Mouse (Mus musculus) ES-Bruce4 (cell line): ENCODE data around the gene Mus81. TPM values are rescaled to one million over a fixed set of nuclear protein-coding genes. Genes with fewer than 3 reads are reported as not detected.

Experiments
- H3K27ac ChIP-seq: 2 replicates; pipeline ENCODE4 v1.5.1; 2012; ENCODE audit warnings: low read length, inconsistent platforms; ENCODE audit not compliant: insufficient read depth
- H3K27me3 ChIP-seq: 2 replicates; pipeline ENCODE4 v1.6.1; 2012; ENCODE audit warnings: mild to moderate bottlenecking, low read length, inconsistent platforms; ENCODE audit not compliant: control insufficient read depth, poor library complexity, insufficient read depth, severe bottlenecking
- H3K36me3 ChIP-seq: 2 replicates; pipeline ENCODE4 v1.6.1; 2012; ENCODE audit warnings: inconsistent platforms, mild to moderate bottlenecking, low read length, moderate library complexity; ENCODE audit not compliant: control insufficient read depth, poor library complexity, insufficient read depth, severe bottlenecking
- H3K4me1 ChIP-seq: one replicate; pipeline ENCODE4 v1.8.1; 2011; ENCODE audit warnings: low read length; ENCODE audit not compliant: control insufficient read depth, insufficient read depth
- H3K4me3 ChIP-seq: 2 replicates; pipeline ENCODE4 v1.5.1; 2011; ENCODE audit warnings: low read depth, mild to moderate bottlenecking, low read length
- H3K9ac ChIP-seq: 2 replicates; pipeline ENCODE4 v1.6.1; 2012; ENCODE audit warnings: low read depth, mild to moderate bottlenecking, inconsistent platforms; ENCODE audit not compliant: poor library complexity, severe bottlenecking
- H3K9me3 ChIP-seq: replicated peaks from 2 replicates; pipeline ENCODE4 v1.6.1; 2012; ENCODE audit warnings: mild to moderate bottlenecking, low read length, inconsistent platforms; ENCODE audit not compliant: control insufficient read depth, poor library complexity, insufficient read depth, severe bottlenecking
- CTCF ChIP-seq: IDR thresholded peaks from one replicate; pipeline ENCODE4 v1.8.1; 2011; ENCODE audit warnings: low read depth, low read length
- EP300 ChIP-seq: IDR thresholded peaks from 2 replicates; pipeline ENCODE4 v1.6.1; 2011; ENCODE audit warnings: low read depth, low read length; ENCODE audit not compliant: insufficient read depth
- POLR2A ChIP-seq: IDR thresholded peaks from one replicate; pipeline ENCODE4 v1.8.1; 2011; ENCODE audit warnings: low read length; ENCODE audit not compliant: insufficient read depth
- polyA plus RNA-seq: library from polyadenylated mRNA; stranded (reverse); fragments of >200 nt; gene quantifications from 2 replicates; pipeline ENCODE4 v1.2.4, GENCODE M21; 2011; ENCODE audit warnings: low read depth; ENCODE audit not compliant: missing spikeins, insufficient read depth, insufficient read length

Gene Mus81
- polyA plus RNA-seq, 1 experiment, result 14.4 TPM

GRCm38 (mm10) chr19:5518721-5519120 is 30.5 kb upstream of the Mus81 start:
- H3K27ac ChIP-seq, result no peak overlapping the region
- H3K27me3 ChIP-seq, result no peaks in the 10 kb centered on the region
- no peaks in the 10 kb centered on the region for H3K4me1 ChIP-seq
- H3K9ac ChIP-seq, result no peak overlapping the region
- no peaks in the 10 kb centered on the region for H3K9me3 ChIP-seq
- TF ChIP-seq POLR2A (no peak), EP300 (no peak), CTCF (no peak)
- H3K4me3 ChIP-seq, result no peak overlapping the region
- no peaks in the 10 kb centered on the region for H3K36me3 ChIP-seq

DNA sequence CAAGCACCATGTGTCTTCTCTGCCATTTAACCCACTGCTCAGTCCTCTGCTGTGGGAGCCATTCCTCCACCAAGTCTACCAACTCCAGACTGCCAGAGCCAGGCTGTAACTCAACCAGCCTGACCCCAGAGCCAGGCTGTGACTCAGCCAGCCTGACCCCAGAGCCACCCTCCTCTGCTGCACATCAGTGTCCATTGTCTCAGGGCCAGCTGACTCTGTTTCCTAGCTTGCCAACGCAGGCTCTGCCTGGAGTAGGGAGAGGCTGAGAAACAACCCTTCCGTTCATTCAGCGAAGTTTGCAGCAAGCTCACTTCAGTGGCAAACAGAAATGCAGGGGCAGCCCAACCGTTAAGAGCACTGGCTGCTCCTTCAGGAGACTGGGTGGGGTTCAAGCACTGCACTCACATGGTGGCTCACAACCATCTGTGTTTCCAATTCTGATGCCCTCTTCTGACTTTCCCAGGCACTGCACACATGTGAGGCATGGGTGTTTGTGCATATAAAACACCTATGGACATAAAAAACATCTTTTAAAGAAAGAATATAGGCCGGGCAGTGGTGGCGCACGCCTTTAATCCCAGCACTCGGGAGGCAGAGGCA is 28.8 kb upstream of the Mus81 start:
- TF ChIP-seq POLR2A (no peak), EP300 (no peak), CTCF (no peak)
- no peaks in the 10 kb centered on the region for H3K36me3 ChIP-seq
- no peak overlapping the region for H3K4me3 ChIP-seq
- H3K4me1 ChIP-seq, result no peaks in the 10 kb centered on the region
- no peaks in the 10 kb centered on the region for H3K9me3 ChIP-seq
- H3K9ac ChIP-seq, result no peak overlapping the region
- H3K27ac ChIP-seq, result 0 out of 2 replicates have a peak overlapping the region, but pooled peaks have one; percentile 3
- no peaks in the 10 kb centered on the region for H3K27me3 ChIP-seq

DNA sequence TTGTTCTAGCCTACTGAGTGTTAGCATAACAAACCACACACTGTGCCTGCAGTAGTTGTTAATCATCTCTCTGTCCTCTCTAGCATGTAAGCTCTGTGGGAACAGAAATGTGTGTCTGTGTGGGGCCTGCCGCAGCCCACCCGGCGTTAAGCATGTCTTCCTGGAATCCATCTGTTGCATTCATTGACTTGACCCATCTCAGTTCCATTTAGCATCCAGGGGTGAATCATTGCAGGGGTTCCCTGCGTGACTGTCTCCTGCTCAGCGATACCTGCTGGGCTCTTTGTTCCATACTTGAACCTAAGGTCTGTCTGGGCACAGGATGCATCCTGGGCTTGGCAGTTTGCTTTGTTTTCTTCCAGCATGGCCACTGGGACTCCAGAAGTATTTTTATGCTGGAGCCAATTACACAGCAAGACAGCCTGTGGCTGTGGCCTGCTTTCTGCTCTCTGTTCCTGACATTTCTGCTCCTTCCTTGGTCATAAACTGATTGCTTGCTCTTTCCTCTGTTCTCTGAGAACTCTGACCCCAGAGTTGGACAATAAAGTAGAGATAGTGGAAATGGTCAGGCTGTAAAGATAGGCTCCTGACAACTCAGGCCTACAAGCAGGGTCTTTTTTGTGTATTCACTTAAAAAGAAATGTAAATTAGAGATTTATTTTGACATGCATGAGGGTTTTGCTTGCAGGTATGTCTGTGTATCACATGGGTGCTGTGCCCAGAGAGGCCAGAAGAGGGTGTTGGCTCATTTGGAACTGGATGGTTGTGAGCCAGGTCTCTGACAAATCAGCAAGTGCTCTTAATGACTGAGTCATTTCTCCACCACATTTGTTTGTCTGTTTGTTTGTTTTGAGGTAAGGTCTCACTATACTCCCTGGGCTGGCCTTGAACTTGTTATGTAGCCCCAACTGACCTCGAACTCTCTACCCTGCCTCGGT is 27.9 kb upstream of the Mus81 start:
- H3K27ac ChIP-seq, result 0 out of 2 replicates have a peak overlapping the region, but pooled peaks have one; percentile 3
- no peak overlapping the region for H3K4me3 ChIP-seq
- no peak for TF ChIP-seq EP300
- no peak for TF ChIP-seq POLR2A
- peak; percentile 40 for TF ChIP-seq CTCF

GRCm38 (mm10) chr19:5513005-5513349 is 24.8 kb upstream of the Mus81 start:
- no peak overlapping the region for H3K4me3 ChIP-seq
- H3K4me1 ChIP-seq, result no peaks in the 10 kb centered on the region
- H3K27ac ChIP-seq, result no peak overlapping the region
- no peak overlapping the region for H3K9ac ChIP-seq
- H3K9me3 ChIP-seq, result no peaks in the 10 kb centered on the region
- H3K27me3 ChIP-seq, result no peaks in the 10 kb centered on the region
- H3K36me3 ChIP-seq, result no peaks in the 10 kb centered on the region
- no peak for TF ChIP-seq CTCF

More for the DNA sequence above, 27.9 kb upstream of the Mus81 start:
- Histone ChIP-seq H3K9me3 (no peaks in the 10 kb centered on the region), H3K9ac (no peak overlapping the region), H3K4me1 (no peaks in the 10 kb centered on the region), H3K36me3 (no peaks in the 10 kb centered on the region), H3K27me3 (no peaks in the 10 kb centered on the region)

- Histone ChIP-seq H3K27ac (no peak overlapping the region), H3K4me1 (no peaks in the 10 kb centered on the region), H3K9me3 (no peaks in the 10 kb centered on the region), H3K9ac (no peak overlapping the region), H3K4me3 (no peak overlapping the region), H3K36me3 (no peaks in the 10 kb centered on the region), H3K27me3 (no peaks in the 10 kb centered on the region)
- no peak for TF ChIP-seq EP300
- no peak for TF ChIP-seq POLR2A
- no peak for TF ChIP-seq CTCF
Measured at GRCm38 (mm10) chr19:5512091-5513004, 24.1 kb upstream of the Mus81 start.
